Mouse (Mus musculus) lung, adult 2 months (tissue): Measurements from ENCODE around the gene Chd1. TPM values are rescaled to one million over a fixed set of nuclear protein-coding genes. Genes with fewer than 3 reads are reported as not detected.

Experiments
- DNase-seq: peaks from one replicate; pipeline ENCODE4 v3.0.0; 2022
- H3K4me1 ChIP-seq: fragments of 200-500 bp; 2 replicates; pipeline ENCODE4 v1.6.1; 2011; ENCODE audit warnings: low read length; ENCODE audit not compliant: control insufficient read depth, insufficient read depth
- H3K4me3 ChIP-seq: fragments of 200-500 bp; replicated peaks from 2 replicates; pipeline ENCODE3; 2011; ENCODE audit warnings: low read depth, mild to moderate bottlenecking, control low read depth, low read length; ENCODE audit errors: extremely low read depth
- CTCF ChIP-seq: fragments of 200-500 bp; IDR thresholded peaks from 2 replicates; pipeline ENCODE4 v1.5.1; 2011; ENCODE audit warnings: mild to moderate bottlenecking, low read length, control low read depth; ENCODE audit not compliant: insufficient read depth
- POLR2A ChIP-seq: fragments of 200-500 bp; IDR thresholded peaks from 2 replicates; pipeline ENCODE4 v1.6.1; 2011; ENCODE audit warnings: low read depth, mild to moderate bottlenecking, control low read depth, low read length, borderline replicate concordance; ENCODE audit errors: extremely low read depth
- WGBS: fragments of 180-500 bp; shearing (Covaris S2); methylation state at CpG from one replicate; pipeline ENCODE4 v1.1.7; 2018; 5-methylcytosine and 5-hydroxymethylcytosine counted together
- polyA plus RNA-seq: library from polyadenylated mRNA; depleted of rRNA; stranded (reverse); fragments of >200 nt; gene quantifications from 2 replicates; pipeline ENCODE4 v1.2.3, GENCODE M21; 2012; rRNA removed

Gene Chd1
- polyA plus RNA-seq, 1 experiment: 7.9 TPM

GRCm38 (mm10) chr17:15818372-15818771, 113.6 kb downstream of the Chd1 start:
- 76% methylated on average over 8 of the region's 8 CpGs for WGBS
- H3K4me3 ChIP-seq: no peak overlapping the region
- TF ChIP-seq POLR2A (no peak), CTCF (no peak)
- peaks cover 35% of the 10 kb centered on the region for H3K4me1 ChIP-seq
- no peak for DNase-seq

- DNase-seq: no peak
Observed at GRCm38 (mm10) chr17:15820146-15820545, 115.4 kb downstream of the Chd1 start.

GRCm38 (mm10) chr17:15820761-15821160, 116.0 kb downstream of the Chd1 start:
- no peak for DNase-seq
- Histone ChIP-seq H3K4me1 (peaks cover 27% of the 10 kb centered on the region), H3K4me3 (no peak overlapping the region)
- WGBS: 64% methylated on average over 10 of the region's 10 CpGs
- no peak for TF ChIP-seq CTCF
- TF ChIP-seq POLR2A: no peak

More at GRCm38 (mm10) chr17:15820146-15820545, 115.4 kb downstream of the Chd1 start:
- TF ChIP-seq CTCF: no peak
- TF ChIP-seq POLR2A: no peak
- H3K4me3 ChIP-seq: no peak overlapping the region
- 25% methylated on average over 6 of the region's 6 CpGs for WGBS
- peaks cover 32% of the 10 kb centered on the region for H3K4me1 ChIP-seq

- TF ChIP-seq POLR2A (no peak), CTCF (no peak)
- DNase-seq: no peak
- Histone ChIP-seq H3K4me1 (peaks cover 25% of the 10 kb centered on the region), H3K4me3 (no peak overlapping the region)
- WGBS: 71% methylated on average over 4 of the region's 4 CpGs
Observed at GRCm38 (mm10) chr17:15821706-15822105, 116.9 kb downstream of the Chd1 start.

Other genes with a start within 250 kb of the Chd1 start
- 66.1 and 92.3 TPM in 2 replicates for gene Psmb1, start 205.2 kb upstream of the Chd1 start, polyA plus RNA-seq
- 35.1 and 36.1 TPM in 2 replicates for gene Tbp, start 205.1 kb upstream of the Chd1 start, polyA plus RNA-seq
- 17.1 and 22.3 TPM in 2 replicates for gene Pdcd2, start 177.7 kb upstream of the Chd1 start, polyA plus RNA-seq
- 0.86 and 1.0 TPM in 2 replicates for gene Prdm9, start 140.6 kb upstream of the Chd1 start, polyA plus RNA-seq
- 41.4 and 65.1 TPM in 2 replicates for gene Rgmb, start 126.1 kb downstream of the Chd1 start, polyA plus RNA-seq